Mouse (Mus musculus): ENCODE results near the gene Gna11. TPM values are rescaled to one million over a fixed set of nuclear protein-coding genes. Genes with fewer than 3 reads are reported as not detected.

Gene Gna11
- total RNA-seq, 2 experiments from 2014 or later, result 26.2 to 31.8 TPM

GRCm38 (mm10) chr10:81543633-81544032 is 1.4 kb downstream of the Gna11 start:
- DNase-seq (ENCODE audit: low spot score), result no peak

- no peak for DNase-seq (ENCODE audit: low spot score)
These were observed 2.1 kb downstream of the Gna11 start for GRCm38 (mm10) chr10:81542727-81543460.

DNA sequence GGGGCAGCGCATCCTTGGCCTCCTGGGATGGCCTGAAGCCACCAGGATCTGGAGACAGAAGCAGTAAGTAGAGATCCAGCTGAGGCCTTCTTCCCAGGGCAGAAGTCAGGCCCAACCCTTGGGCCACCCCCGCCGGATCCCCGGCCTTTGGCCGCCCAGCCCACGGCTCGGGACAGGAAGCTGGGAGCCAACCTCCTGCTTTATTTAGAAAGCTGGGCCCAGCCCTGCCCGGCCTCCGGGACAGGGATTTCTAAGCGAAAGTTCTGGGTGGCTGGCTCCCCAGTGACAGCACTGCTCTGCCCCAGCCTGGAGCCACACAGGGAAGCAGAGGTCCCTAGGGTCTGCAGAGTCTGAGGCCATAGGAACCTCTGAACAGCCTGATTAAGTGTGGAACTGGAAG is 3.2 kb downstream of the Gna11 start:
- DNase-seq (ENCODE audit: low spot score), result peak; percentile 64

DNA sequence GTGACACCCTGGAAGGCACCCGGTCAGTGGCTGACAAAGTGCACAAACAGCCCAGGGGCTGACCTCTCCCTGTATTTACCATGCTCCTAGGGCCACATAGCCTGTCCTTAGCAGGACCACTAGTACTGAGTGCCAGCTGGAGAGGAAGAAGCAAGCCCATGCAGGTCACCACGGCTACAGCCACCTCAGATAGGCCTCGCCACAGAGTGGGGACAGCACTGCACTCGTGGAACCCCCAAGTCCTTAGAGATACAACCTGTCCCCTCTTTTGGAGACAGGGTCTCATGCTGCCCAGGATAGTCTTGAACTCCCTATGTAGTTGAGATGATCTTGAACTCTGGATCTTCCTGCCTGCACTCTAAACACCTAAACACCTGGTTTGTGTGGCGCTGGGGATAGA is 3.6 kb downstream of the Gna11 start:
- DNase-seq (ENCODE audit: low spot score), result no peak

DNA sequence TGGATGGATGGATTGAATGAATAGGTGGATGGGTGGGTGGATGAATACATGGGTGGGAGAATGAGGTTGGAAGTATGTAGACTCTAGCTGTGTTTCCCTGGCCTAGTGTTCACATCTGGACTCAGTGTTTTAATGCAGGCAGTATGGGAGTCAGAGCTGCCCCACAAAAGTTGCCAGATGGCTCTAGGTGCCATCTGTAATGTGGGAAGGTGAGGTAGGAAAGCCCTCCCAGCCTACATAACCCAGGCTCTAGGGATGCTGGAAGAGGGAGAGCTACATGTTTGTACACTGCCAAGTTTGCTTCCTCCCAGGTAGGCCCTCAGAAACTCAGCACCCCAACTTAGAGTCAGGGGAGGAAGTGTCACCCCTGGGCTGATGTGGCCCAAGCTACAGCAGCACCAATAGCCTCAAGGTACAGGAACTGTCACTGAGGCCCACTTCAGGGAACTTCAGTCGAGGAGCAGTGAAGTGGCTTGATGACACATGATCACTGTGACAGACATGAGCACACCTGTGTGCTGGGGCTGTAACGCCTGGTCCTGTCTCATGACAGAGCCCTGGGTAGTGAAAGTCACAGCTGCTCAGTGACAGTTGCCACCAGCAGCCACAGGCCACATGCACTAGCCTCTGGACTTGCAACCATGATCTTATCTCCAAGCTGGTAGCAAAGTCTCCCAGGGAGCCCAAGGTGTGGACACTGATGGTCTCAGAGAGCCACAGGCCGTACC is 6.5 kb downstream of the Gna11 start:
- DNase-seq (ENCODE audit: low spot score), result no peak

DNA sequence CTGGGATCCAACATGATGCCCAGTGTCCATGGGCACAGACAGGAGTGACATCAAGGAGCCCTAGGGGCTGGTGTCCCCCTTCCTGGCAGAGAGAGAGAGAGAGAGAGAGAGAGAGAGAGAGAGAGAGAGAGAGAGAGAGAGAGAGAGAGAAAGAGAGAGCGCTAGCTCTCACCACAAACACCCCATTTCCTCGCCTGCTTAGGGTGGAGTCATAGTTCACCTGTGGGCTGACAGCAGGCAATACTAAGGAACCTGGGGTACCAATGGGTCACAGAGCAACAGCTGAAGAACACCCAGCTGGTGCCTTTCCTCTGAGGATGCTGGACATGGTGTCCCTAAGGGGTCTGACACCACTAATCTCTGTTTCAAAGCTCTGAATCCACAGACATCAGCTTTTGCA is 7.6 kb downstream of the Gna11 start:
- no peak for DNase-seq (ENCODE audit: low spot score)

- DNase-seq (ENCODE audit: low spot score), result no peak
These were observed 8.3 kb downstream of the Gna11 start for GRCm38 (mm10) chr10:81536734-81537133.

DNA sequence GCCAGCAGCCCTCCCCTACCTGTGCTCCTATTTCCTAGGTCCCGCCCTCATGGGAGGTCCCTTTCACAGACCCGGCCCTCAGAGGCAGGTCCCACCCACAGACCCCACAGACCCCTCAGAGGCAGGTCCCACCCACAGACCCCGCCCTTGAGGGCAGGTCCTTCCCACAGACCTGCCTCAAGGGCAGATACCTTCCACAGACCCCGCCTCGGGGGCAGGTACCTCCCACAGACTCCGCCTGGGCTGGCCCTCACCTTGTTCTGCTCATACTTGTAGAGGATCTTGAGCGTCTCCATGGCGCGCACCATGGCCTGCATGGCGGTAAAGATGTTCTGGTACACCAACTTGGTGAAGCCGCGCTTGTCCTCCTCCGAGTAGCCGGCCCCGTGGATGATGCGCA is 10.2 kb downstream of the Gna11 start:
- DNase-seq (ENCODE audit: low spot score), result no peak

GRCm38 (mm10) chr10:81526779-81527178 is 18.2 kb downstream of the Gna11 start:
- peak; percentile 87 for DNase-seq (ENCODE audit: low spot score)

GRCm38 (mm10) chr10:81525017-81525694 is 19.8 kb downstream of the Gna11 start:
- DNase-seq (ENCODE audit: low spot score), result no peak

DNA sequence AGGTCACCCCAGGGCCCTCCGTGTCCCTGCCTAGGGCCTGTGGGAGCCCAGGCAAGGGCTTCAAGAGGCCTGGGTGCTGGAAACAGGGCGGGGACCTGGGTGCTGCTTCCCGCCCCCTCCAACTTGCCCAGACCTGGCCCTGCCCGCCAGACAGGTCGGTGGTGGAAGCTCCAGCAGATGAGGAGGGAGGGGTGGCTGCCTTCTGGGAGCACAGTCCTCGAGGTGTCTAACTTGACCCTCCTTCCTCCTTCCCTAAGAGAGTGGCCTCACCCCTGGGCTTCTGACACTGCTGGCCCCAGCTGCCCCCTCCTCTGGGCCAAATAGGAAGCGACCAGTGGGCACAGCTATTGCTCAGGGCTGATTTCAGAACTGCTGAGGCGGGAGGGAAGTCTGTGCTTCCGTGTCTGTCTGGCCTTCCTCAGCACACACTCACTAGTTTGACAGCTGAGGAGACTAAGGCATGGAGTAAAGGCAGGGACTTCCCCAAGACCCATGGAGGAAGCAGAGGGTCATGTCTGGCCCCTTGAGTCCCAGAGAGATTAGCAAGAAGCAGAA is 20.9 kb downstream of the Gna11 start, which contains the start of gene Gna15:
TSS of gene Gna15 (minus strand) at position 175 of the 555 bp plus-strand sequence.
- DNase-seq (ENCODE audit: low spot score), result no peak

DNA sequence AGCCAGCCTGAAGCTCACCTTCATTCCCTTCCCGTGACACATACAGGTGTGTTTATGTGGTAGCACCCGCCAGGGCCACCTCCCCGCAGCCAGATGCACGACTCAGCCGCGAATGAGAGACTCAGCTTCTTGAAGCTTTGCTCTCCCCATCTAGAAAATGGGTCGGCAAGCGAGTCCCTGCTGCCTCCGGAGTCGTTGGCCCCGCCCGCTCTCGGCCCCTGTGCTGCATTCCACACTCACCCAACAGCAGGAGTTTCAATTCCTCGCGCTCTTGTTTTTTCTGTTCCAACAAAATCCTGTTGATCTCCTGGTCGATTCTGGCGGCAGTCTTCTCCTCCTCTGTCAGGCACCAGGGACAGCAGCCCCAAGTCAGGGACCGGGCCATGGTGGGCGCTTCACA is 21.4 kb downstream of the Gna11 start:
- no peak for DNase-seq (ENCODE audit: low spot score)

DNA sequence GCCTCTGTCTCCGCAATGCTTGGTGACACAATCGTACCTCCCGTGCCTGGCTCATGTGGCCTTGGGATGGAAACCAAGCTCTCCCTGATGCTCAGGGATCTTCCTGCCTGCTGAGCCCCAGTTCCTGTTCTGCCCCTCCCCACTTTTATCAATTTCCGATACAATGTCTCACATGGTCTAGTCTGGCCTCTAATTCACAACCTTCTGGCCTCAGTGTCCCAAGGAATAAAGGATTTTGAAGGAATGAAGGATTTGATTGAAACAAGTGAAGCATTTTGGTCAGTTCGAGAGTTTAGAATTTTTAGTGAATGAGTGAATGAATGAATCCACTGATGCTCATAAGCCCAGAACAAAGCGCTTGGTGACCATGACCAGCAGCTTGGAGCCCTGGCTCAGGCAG is 21.8 kb downstream of the Gna11 start:
- DNase-seq (ENCODE audit: low spot score), result no peak

- DNase-seq (ENCODE audit: low spot score), result no peak
These were observed 25.0 kb downstream of the Gna11 start for GRCm38 (mm10) chr10:81519978-81520365.

DNA sequence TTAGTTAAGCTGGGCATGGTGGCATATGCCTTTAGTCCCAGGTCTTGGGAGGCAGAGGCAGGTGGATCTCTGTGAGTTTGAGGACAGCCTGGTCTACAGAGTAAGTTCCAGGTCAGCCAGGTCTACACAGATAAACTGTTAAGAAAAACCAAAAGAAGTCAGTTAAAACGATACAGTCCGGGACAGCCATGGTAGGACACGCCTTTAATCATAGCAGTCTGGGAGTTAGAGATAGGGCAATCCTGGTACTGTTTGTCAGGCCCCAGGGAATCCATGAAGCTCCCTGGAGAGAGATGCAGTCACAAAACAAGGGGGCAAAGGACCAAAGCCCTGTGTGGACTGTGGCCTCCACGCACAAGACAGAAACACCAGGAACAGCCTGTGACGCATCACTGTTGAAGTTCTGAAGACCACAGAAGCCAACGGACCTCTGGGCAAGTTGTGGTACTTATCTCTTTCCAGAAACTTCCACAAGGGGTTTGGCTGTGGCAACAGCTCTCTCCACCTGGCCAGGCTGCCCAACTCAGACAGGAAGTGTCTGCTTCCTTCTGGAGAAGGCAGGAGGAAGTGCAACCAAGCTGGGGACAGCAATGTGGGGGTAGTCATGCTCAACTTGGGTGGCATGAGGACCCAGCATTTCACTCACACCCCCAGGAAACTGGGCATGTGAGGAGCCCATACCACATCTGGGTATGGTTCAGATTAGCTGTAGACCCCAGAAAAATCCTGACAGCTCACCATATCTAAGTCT is 25.6 kb downstream of the Gna11 start:
- no peak for DNase-seq (ENCODE audit: low spot score)

DNA sequence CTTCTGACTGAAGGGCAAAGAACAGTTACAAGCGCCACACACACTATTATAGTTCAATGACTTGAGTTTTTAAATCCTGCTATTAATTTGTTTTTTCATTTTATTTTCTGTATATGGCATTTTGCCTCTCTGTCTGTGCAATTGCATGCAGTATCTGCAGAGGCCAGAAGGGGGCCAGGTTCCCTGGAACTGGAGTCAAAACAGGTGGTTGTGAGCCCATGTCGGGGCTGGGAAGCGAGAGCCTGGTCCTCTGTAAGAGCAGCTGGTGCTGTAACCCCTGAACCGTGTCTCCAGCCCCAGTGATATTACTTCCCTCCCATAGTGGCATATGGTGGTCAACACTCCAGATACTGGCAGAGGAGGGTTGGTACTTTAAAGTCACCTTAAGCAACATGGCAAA is 26.4 kb downstream of the Gna11 start:
- DNase-seq (ENCODE audit: low spot score), result peak; percentile 71

GRCm38 (mm10) chr10:81517227-81517626 is 27.8 kb downstream of the Gna11 start:
- DNase-seq (ENCODE audit: low spot score), result no peak

- no peak for DNase-seq (ENCODE audit: low spot score)
These were observed 31.2 kb downstream of the Gna11 start for GRCm38 (mm10) chr10:81513798-81514197.

DNA sequence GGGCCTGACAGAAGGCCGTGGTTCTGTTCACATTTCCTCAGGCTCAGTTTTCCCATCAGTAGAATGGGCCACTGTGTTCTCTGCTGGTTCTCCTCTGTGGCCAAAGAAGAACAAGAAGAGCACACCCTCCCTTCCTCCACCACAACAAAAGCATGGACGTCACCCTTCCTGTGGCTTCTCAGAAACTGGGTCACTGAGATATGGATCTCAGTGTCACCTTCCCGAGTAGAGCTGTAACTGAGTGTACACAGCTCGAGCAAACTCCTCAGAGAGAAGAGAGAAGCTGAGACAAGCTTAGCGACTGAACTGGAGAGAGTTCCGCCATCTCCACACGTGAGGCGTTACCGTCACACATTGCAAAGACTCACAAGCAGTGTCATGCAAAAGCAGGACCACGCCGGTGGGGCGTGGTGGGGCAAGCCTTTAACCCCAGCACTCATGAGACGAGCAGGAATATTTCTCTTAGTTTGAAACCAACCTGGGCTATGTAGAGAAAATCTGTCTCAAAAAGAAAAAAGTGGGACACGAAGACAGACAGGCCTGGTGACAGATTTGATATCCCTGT is 34.7 kb downstream of the Gna11 start:
- DNase-seq (ENCODE audit: low spot score), result no peak

- no peak for DNase-seq (ENCODE audit: low spot score)
These were observed 37.1 kb downstream of the Gna11 start for GRCm38 (mm10) chr10:81507691-81508489.
